Mouse (Mus musculus) liver, embryonic 18 days (tissue): Measurements from ENCODE around the gene Gk2. TPM values are rescaled to one million over a fixed set of nuclear protein-coding genes. Genes with fewer than 3 reads are reported as not detected.

ENCODE experiments used
- polyA plus RNA-seq: library from polyadenylated mRNA; depleted of rRNA; stranded (reverse); fragments of >200 nt; gene quantifications from 2 replicates; pipeline ENCODE4 v1.2.3, GENCODE M21; 2012; rRNA removed

Gk2 gene
- not detected in 2 replicates for polyA plus RNA-seq

GRCm38 (mm10) chr5:97456816-97457215 is at the start of gene Gk2:
Gk2 (minus strand) TSS chr5:97457021.

Other genes starting within 250 kb of the Gk2 start
- gene Naa11, start 64.6 kb downstream of the Gk2 start, polyA plus RNA-seq = not detected in 2 replicates